Mouse (Mus musculus): ENCODE measurements around the gene Eaf2. TPM values are rescaled to one million over a fixed set of nuclear protein-coding genes. Genes with fewer than 3 reads are reported as not detected.
"Not testable (repeated sequence)": the region's sequence is repeated elsewhere in the genome, so short reads cannot be mapped to it uniquely, and the experiment has no call there.

The Eaf2 gene
- total RNA-seq, 2 experiments from 2014 or later, result 1.4 TPM; not detected in 1

DNA sequence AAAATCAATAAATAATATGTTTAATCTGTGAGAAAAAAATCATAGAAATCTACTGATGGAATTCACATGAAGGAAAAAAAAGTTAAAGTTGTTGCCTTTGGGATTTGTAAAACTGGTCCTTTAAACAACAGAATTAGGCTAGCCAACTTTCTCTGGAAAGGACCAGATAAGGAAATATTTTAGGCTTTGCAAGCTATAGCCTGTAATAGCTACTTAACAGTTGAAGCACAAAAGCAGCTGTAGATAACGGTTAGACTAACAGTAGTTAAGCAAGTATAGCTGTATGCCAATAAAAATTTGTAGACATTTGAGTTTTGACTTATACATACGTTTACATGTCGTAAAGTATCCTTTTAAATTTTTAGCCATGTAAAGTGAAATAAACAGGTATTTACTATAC is 11.2 kb downstream of the Eaf2 start:
- ATAC-seq (replicated peaks; ENCODE audit: low FRiP score, poor library complexity, severe bottlenecking), result no peak

GRCm38 (mm10) chr16:36851202-36851601 is 23.6 kb downstream of the Eaf2 start:
- ATAC-seq (replicated peaks; ENCODE audit: low FRiP score, poor library complexity, severe bottlenecking), result no peak

- not testable (repeated sequence) for ATAC-seq (replicated peaks; ENCODE audit: low FRiP score, poor library complexity, severe bottlenecking)
Measured at GRCm38 (mm10) chr16:36846894-36847293, 27.9 kb downstream of the Eaf2 start.

GRCm38 (mm10) chr16:36828820-36829219 is 46.0 kb downstream of the Eaf2 start:
- no peak for ATAC-seq (replicated peaks; ENCODE audit: low FRiP score, poor library complexity, severe bottlenecking)

DNA sequence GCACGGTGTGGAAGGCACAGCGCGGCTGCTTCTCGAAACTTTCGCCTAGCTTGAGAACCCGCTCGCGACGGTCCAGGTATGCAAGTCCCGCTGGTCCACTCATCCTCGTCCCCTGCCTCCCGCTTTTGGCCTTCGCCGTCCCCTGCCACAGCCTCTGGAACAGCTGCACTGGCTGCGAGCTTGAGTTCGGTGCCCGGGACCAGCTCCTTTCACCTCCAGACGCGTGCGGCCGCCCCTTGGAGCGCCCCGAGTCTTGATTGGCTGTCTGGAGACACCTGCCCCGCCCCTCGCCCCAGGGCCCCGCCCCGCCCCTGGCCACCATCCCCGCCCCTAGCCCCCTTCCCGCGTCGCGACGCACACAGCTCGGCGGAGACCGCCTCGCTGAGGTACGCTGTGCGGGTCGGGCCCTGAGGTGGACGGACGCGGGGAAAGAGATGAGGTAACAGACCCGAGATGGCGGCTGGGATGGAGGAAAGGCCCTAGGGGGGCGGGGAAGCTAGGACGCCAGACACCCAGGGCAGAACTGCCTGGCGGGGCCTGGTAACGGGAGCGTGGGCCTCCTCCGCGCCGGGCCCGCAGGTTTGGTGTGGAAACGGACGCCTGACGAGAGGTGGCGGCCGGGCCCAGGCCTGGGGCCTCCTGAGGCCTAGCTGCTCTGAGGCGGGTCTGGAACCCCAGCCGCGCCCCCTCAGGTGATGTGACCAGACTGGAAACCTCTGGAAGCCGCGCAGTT is 46.6 kb downstream of the Eaf2 start, which contains the start of gene Iqcb1:
Gene Iqcb1, plus strand, starts transcription at position 332 of the 733 bp plus-strand sequence.
- ATAC-seq (replicated peaks; ENCODE audit: low FRiP score, poor library complexity, severe bottlenecking), result peak; percentile 99

DNA sequence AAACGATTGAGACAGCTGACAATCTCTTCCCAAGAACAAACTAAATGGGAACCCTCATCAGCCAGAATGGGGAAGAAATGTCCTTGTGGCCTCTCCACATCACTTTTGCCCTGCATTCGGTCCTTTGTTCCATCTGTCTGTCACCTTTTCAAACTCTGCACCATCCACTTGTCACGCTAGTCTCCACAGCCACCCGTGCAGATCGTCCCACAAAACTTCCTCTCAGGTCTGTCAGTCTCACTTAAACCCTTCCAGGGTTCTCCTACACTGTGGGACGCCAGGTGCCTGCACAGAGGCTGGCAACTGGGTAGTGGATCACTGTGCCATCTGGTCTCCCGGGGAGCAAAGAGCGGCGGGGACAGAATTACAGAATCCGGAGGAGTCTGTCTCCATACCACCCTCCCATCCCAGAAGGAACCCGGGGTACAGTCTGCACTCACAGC is 47.2 kb downstream of the Eaf2 start:
- ATAC-seq (replicated peaks; ENCODE audit: low FRiP score, poor library complexity, severe bottlenecking), result peak; percentile 81

GRCm38 (mm10) chr16:36821474-36821873 is 53.3 kb downstream of the Eaf2 start:
- ATAC-seq (replicated peaks; ENCODE audit: low FRiP score, poor library complexity, severe bottlenecking), result no peak

DNA sequence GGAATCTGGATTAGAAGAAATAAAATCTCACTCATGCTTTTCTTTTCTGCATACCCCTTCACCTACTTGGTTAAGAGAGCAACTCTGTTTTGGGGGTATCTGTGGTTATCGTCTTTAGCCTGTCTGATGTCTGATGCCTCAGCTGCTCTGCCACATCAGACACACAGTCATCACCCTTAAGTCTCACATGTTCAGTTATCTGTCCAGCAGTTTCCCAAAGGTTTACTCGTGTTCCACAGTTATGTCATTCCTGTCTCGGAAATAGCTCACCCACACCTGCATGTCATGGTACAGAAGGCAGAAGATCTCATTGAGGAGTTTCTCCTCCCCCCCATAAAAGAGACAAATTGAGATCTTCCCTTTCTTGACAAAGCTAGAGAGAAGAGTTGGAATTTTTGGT is 54.1 kb downstream of the Eaf2 start:
- no peak for ATAC-seq (replicated peaks; ENCODE audit: low FRiP score, poor library complexity, severe bottlenecking)

GRCm38 (mm10) chr16:36820016-36820415 is 54.8 kb downstream of the Eaf2 start:
- ATAC-seq (replicated peaks; ENCODE audit: low FRiP score, poor library complexity, severe bottlenecking), result no peak

DNA sequence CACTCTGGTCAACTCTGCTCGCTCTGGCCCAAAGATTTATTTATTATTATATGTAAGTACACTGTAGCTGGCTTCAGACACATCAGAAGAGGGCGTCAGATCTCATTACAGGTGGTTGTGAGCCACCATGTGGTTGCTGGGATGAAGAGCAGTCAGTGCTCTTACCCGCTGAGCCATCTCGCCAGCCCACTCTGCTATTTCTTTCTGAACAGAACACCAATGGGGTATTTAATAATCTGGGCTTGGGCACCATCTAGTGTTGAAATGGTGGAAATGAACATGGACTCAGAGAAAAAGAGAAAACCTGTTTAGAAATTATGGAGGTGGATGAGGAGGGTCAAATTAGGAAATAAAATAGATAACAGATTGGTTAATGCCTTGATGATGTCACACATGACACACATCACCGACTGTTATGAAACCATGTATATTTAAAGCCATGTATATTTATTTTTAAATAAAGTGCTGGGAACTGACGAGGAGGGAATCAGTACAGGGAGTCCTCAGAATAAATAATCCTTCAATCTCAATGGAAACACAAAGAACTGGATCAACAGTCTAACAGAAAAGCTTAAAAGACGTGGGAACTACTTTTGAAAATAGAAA is 57.4 kb downstream of the Eaf2 start:
- ATAC-seq (replicated peaks; ENCODE audit: low FRiP score, poor library complexity, severe bottlenecking), result peak; percentile 81

DNA sequence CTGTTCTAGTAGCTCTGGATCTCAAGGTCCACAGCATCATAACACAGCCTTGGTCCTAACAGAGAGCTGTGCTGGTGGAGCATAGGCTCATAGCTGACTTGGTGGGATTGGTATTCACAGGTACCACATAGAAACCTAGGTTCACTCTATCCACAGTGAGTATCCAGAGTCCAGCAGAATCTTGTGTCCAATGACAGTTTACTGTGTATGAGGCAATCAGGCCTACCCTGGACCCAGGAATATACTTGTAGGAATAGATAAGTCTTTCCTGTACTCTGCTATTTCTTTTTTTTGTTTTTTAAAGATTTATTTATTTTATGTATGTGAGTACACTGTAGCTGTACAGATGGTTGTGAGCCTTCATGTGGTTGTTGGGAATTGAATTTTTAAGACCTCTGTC is 57.9 kb downstream of the Eaf2 start:
- no peak for ATAC-seq (replicated peaks; ENCODE audit: low FRiP score, poor library complexity, severe bottlenecking)

GRCm38 (mm10) chr16:36813680-36814079 is 61.1 kb downstream of the Eaf2 start:
- ATAC-seq (replicated peaks; ENCODE audit: low FRiP score, poor library complexity, severe bottlenecking), result no peak

GRCm38 (mm10) chr16:36808616-36809015 is 66.2 kb downstream of the Eaf2 start:
- no peak for ATAC-seq (replicated peaks; ENCODE audit: low FRiP score, poor library complexity, severe bottlenecking)

DNA sequence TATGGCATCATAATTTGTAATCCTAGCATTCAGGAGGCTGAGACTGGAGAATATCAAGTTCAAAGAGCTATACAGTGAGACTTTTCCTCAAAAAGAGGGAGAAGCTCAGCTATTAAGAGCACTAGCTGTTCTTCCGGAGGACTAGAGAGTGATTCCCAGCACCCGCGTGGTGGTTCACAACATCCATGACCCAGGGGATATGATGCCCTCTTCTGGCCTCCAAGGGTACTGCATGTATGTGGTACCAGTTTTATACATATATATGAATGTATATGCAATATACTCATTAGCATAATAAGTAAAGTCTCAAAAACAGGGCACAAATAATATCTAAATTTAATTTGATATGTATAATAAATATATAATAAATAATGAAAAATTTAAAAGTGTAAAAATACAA is 72.4 kb downstream of the Eaf2 start:
- ATAC-seq (replicated peaks; ENCODE audit: low FRiP score, poor library complexity, severe bottlenecking), result no peak; the same call in 1 of the 2 replicates

DNA sequence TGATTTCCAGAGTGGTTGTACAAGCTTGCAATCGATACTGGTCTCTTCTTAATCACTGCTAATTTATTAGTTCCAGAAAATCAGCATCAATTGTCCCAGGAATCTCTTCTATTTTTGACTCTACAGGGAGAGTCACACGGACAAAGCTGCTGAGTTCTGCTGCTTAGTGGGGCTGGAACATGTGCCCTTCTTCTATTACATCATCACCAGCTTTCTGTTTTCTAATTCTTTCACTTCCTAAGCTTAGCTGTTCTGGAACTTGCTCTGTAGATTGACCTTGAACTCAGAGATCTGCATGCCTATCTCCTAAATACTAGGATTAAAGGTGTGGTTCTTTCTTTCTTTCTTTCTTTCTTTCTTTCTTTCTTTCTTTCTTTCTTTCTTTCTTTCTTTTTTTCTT is 76.5 kb downstream of the Eaf2 start:
- ATAC-seq (replicated peaks; ENCODE audit: low FRiP score, poor library complexity, severe bottlenecking), result no peak

DNA sequence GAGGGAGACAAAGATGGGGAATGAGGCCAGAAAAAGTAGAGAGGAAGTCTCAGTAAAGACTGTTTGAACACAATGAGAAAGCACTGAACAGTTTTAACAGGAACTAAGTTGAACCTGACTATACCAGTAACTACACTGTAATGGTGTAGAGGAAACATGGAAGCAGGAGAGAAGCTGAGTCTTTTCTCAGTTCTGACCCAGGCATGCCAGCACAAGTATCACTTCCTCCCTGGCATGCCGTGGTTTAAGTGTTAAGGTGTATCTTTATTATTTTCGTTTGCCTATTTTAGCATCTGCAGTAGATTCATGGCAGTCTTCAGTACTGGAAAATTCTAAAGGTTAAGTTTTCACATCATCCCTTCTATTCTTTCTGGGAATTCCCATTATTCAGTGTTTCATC is 79.8 kb downstream of the Eaf2 start:
- ATAC-seq (replicated peaks; ENCODE audit: low FRiP score, poor library complexity, severe bottlenecking), result no peak

DNA sequence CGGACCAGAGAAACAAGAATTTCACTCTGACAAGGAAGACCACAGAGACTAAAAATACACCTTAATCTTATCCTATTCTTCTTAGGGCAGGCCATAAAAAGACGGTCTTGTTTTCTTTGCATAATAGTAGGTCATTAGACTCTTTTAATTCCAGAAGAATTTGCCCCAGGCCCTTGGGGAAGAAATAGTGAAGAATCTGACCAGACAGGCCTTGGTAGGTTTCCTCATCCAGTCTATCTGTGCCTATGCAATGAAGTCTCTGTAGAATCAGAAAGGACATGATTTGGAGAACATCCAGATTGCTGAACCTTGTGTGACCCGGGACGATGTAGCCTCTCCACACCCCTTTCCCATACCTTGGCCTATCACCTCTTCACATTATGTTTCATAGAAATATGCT is 84.6 kb downstream of the Eaf2 start:
- no peak for ATAC-seq (replicated peaks; ENCODE audit: low FRiP score, poor library complexity, severe bottlenecking)

DNA sequence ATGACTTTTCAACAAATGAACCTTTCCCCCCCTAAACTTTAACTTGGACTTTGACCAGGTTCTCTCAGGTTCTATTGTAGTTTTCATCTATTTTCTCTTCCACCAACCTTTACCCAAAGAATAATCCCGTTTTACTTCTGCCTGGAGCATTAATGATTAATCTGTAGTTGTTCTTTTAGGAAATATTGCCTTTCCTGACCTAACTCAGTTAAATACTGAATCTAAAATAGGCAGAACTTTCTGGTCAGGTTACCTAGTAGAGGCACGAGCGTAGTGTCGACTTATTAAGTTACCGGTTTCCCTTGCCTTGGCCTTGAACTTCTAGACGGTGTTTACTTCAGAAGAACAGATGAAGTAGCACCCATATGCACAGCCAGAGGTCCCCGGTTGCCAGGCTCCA is 88.3 kb downstream of the Eaf2 start:
- no peak for ATAC-seq (replicated peaks; ENCODE audit: low FRiP score, poor library complexity, severe bottlenecking)

GRCm38 (mm10) chr16:36784594-36785313 is 90.0 kb downstream of the Eaf2 start, which contains the start of gene Slc15a2:
Gene Slc15a2, minus strand, starts transcription at chr16:36784962.
- no peak for ATAC-seq (replicated peaks; ENCODE audit: low FRiP score, poor library complexity, severe bottlenecking)

- no peak for ATAC-seq (replicated peaks; ENCODE audit: low FRiP score, poor library complexity, severe bottlenecking)
Measured at GRCm38 (mm10) chr16:36784146-36784545, 90.7 kb downstream of the Eaf2 start.

DNA sequence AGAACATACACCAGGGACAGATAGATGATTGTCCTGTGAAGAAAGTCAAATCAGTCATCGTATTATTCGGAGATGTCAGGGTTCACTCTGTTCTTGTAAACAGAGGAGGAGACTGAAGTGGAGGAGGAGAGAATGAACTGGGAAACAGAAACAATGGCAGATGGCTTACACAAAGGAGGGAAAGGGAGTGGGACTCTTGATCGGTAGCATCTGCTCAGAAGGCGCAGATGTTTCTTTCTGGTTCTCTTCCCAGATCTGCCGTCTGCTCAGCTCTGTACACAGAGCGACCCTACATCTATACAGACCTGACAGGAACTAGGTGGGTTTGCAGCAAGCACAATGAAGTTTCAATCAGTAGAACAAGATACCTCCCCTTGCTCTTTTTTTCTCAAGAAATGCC is 99.1 kb downstream of the Eaf2 start:
- no peak for ATAC-seq (replicated peaks; ENCODE audit: low FRiP score, poor library complexity, severe bottlenecking)
